In genomic region chr19:19793835-19794234, GRCm38 (mm10) we compare ENCODE assay signal across 28 mouse cellular contexts.
DNase-seq lines count a peak whose midpoint lies in the region; ATAC-seq and TF ChIP-seq lines count a peak whose summit lies in the region.
"Had no signal": no experiment of that assay in that cellular context is flagged by ENCODE, and none has a peak within 500 bp of the region (broad histone marks: within the 10 kb centered on the region; RNA-seq: fewer than 3 reads in every experiment).

No protein-coding gene starts in this region.

- no peaks in the 10 kb centered on the region for H3K36me3 ChIP-seq in liver, embryonic 12.5 days
- no peaks in the 10 kb centered on the region for H3K36me3 ChIP-seq in liver, postnatal 0 days (replicated peaks; ENCODE audit: insufficient read depth, low read length)
- no peaks in the 10 kb centered on the region for H3K36me3 ChIP-seq in intestine, embryonic 15.5 days
- no peaks in the 10 kb centered on the region for H3K36me3 ChIP-seq in liver, embryonic 16.5 days (ENCODE audit: control insufficient read depth, insufficient read depth)
- H3K36me3 ChIP-seq: embryonic facial prominence, embryonic 10.5 days; forebrain, embryonic 15.5 days; G1E; heart, embryonic 13.5 days; kidney, embryonic 15.5 days; limb, embryonic 12.5 days; midbrain, embryonic 15.5 days; neural tube, embryonic 13.5 days had no signal

- H3K4me3 ChIP-seq in liver, embryonic 12.5 days = no peak overlapping the region
- H3K4me3 ChIP-seq in liver, postnatal 0 days (ENCODE audit: low read depth, low read length) = no peak overlapping the region
- no peak overlapping the region for H3K4me3 ChIP-seq in intestine, embryonic 15.5 days (replicated peaks)
- no peak overlapping the region for H3K4me3 ChIP-seq in liver, embryonic 16.5 days (ENCODE audit: low read depth, low read length)
- H3K4me3 ChIP-seq: embryonic facial prominence, embryonic 10.5 days; forebrain, embryonic 15.5 days; heart, embryonic 13.5 days; kidney, embryonic 15.5 days; limb, embryonic 12.5 days; midbrain, embryonic 15.5 days; neural tube, embryonic 13.5 days had no signal

- 29% methylated on average over 2 of the region's 2 CpGs for WGBS in liver, embryonic 12.5 days (ENCODE audit: insufficient replicate concordance)
- WGBS in liver, postnatal 0 days (ENCODE audit: insufficient replicate concordance) = 50% methylated on average over 2 of the region's 2 CpGs
- WGBS in intestine, embryonic 15.5 days = 54% methylated on average over 2 of the region's 2 CpGs
- WGBS in liver, embryonic 16.5 days (ENCODE audit: insufficient replicate concordance) = 40% methylated on average over 2 of the region's 2 CpGs

- no peak for TF ChIP-seq EP300 in liver, postnatal 0 days (IDR thresholded peaks at IDR 0.05; ENCODE audit: low read depth)

- no peak for TF ChIP-seq CTCF in liver, postnatal 0 days (IDR thresholded peaks at IDR 0.05; ENCODE audit: low read depth)

- peaks cover 3% of the 10 kb centered on the region; the same call in 1 of the 2 replicates for H3K4me1 ChIP-seq in liver, embryonic 12.5 days
- H3K4me1 ChIP-seq in liver, postnatal 0 days (ENCODE audit: insufficient read depth) = no peaks in the 10 kb centered on the region
- no peaks in the 10 kb centered on the region for H3K4me1 ChIP-seq in intestine, embryonic 15.5 days (replicated peaks)
- no peaks in the 10 kb centered on the region for H3K4me1 ChIP-seq in liver, embryonic 16.5 days (ENCODE audit: control insufficient read depth, low read depth, low read length)
- H3K4me1 ChIP-seq: embryonic facial prominence, embryonic 10.5 days; forebrain, embryonic 15.5 days; heart, embryonic 13.5 days; kidney, embryonic 15.5 days; limb, embryonic 12.5 days; midbrain, embryonic 15.5 days; neural tube, embryonic 13.5 days had no signal

- ATAC-seq in liver, embryonic 12.5 days = peak; percentile 79
- no peak for ATAC-seq in liver, postnatal 0 days
- peak; percentile 99 for ATAC-seq in intestine, embryonic 15.5 days
- peak; percentile 27; the same call in 1 of the 2 replicates for ATAC-seq in liver, embryonic 16.5 days (ENCODE audit: low read depth)
- no peak for ATAC-seq in cerebellum, adult (ENCODE audit: insufficient number of reproducible peaks, low FRiP score, low TSS enrichment)
- ATAC-seq: forebrain, embryonic 15.5 days; inflammation-experienced regulatory T-cells, adult 6 months; midbrain, embryonic 15.5 days had no signal

- H3K27ac ChIP-seq in liver, embryonic 12.5 days = no peak overlapping the region
- no peak overlapping the region for H3K27ac ChIP-seq in liver, postnatal 0 days (ENCODE audit: low read depth)
- no peak overlapping the region for H3K27ac ChIP-seq in intestine, embryonic 15.5 days
- no peak overlapping the region for H3K27ac ChIP-seq in liver, embryonic 16.5 days (ENCODE audit: low read length)
- H3K27ac ChIP-seq: embryonic facial prominence, embryonic 10.5 days; forebrain, embryonic 15.5 days; heart, embryonic 13.5 days; hindbrain, embryonic 14.5 days; kidney, embryonic 15.5 days; limb, embryonic 12.5 days; midbrain, embryonic 15.5 days; neural tube, embryonic 13.5 days had no signal

- H3K4me2 ChIP-seq in liver, embryonic 12.5 days = no peak overlapping the region
- H3K4me2 ChIP-seq in liver, postnatal 0 days (ENCODE audit: low read depth, low read length) = no peak overlapping the region
- H3K4me2 ChIP-seq in intestine, embryonic 15.5 days (replicated peaks) = no peak overlapping the region
- H3K4me2 ChIP-seq in liver, embryonic 16.5 days (ENCODE audit: low read depth, low read length) = no peak overlapping the region
- H3K4me2 ChIP-seq: forebrain, embryonic 15.5 days; heart, embryonic 13.5 days; hindbrain, embryonic 14.5 days; kidney, embryonic 15.5 days; limb, embryonic 12.5 days; midbrain, embryonic 15.5 days; neural tube, embryonic 13.5 days had no signal

- no peaks in the 10 kb centered on the region for H3K9me3 ChIP-seq in liver, embryonic 12.5 days (replicated peaks)
- no peaks in the 10 kb centered on the region for H3K9me3 ChIP-seq in liver, postnatal 0 days (ENCODE audit: low read length)
- no peaks in the 10 kb centered on the region for H3K9me3 ChIP-seq in intestine, embryonic 15.5 days
- H3K9me3 ChIP-seq in liver, embryonic 16.5 days (replicated peaks; ENCODE audit: control insufficient read depth, low read length) = no peaks in the 10 kb centered on the region; the same call in 1 of the 2 replicates
- H3K9me3 ChIP-seq: embryonic facial prominence, embryonic 10.5 days; forebrain, embryonic 15.5 days; G1E; heart, embryonic 13.5 days; kidney, embryonic 15.5 days; limb, embryonic 12.5 days; midbrain, embryonic 15.5 days; neural tube, embryonic 13.5 days had no signal

- no peak overlapping the region for H3K9ac ChIP-seq in liver, embryonic 12.5 days
- no peak overlapping the region for H3K9ac ChIP-seq in liver, postnatal 0 days (replicated peaks)
- no peak overlapping the region for H3K9ac ChIP-seq in intestine, embryonic 15.5 days
- H3K9ac ChIP-seq in liver, embryonic 16.5 days (ENCODE audit: low read depth, low read length) = no peak overlapping the region
- H3K9ac ChIP-seq: forebrain, embryonic 15.5 days; heart, embryonic 13.5 days; hindbrain, embryonic 14.5 days; kidney, embryonic 15.5 days; limb, embryonic 12.5 days; midbrain, embryonic 15.5 days; neural tube, embryonic 13.5 days had no signal

- intact Hi-C loops in gastrocnemius, postnatal 14 days (cut with DNase I; ENCODE audit: low total_unique reads) = no loop called here

- no peaks in the 10 kb centered on the region for H3K27me3 ChIP-seq in liver, embryonic 12.5 days (replicated peaks)
- H3K27me3 ChIP-seq in liver, postnatal 0 days (ENCODE audit: insufficient read depth, low read length) = no peaks in the 10 kb centered on the region
- no peaks in the 10 kb centered on the region for H3K27me3 ChIP-seq in intestine, embryonic 15.5 days (replicated peaks)
- no peaks in the 10 kb centered on the region for H3K27me3 ChIP-seq in liver, embryonic 16.5 days (ENCODE audit: control insufficient read depth, insufficient read depth, low read depth, low read length)
- H3K27me3 ChIP-seq: forebrain, embryonic 15.5 days; heart, embryonic 13.5 days; kidney, embryonic 15.5 days; limb, embryonic 12.5 days; midbrain, embryonic 15.5 days; neural tube, embryonic 13.5 days had no signal

- no peak for DNase-seq in liver, postnatal 0 days
- no peak for DNase-seq in frontal cortex, postnatal 25 days (ENCODE audit: low spot score in 2 of 2)
- DNase-seq in gastrocnemius, postnatal 14 days = no peak
- DNase-seq: adrenal gland, postnatal 14 days; cerebellum, adult 11-12 months; cerebellum, postnatal 10 days; gastrocnemius, postnatal 10 days; heart, adult 11 months; heart, postnatal 36 days; kidney, postnatal 36 days; lung, adult 2 months; lung, postnatal 4 days; retina, postnatal 1 day; right cerebral cortex, postnatal 4 days had no signal

Comparison
In these comparisons a context has a peak if more than half of its experiments do, and no peak if none do; other contexts are left out.
1. ATAC-seq: peak in liver, embryonic 12.5 days (single experiment), intestine, embryonic 15.5 days (single experiment) and liver, embryonic 16.5 days (single experiment); none in liver, postnatal 0 days (single experiment) and cerebellum, adult (single experiment).